In genomic region chr10:81195300-81195699, GRCm38 (mm10) we compare ENCODE assay signal across 19 mouse cellular contexts. TPM values are rescaled to one million over a fixed set of nuclear protein-coding genes. Genes with fewer than 3 reads are reported as not detected.
DNase-seq lines count a peak whose midpoint lies in the region; ATAC-seq and TF ChIP-seq lines count a peak whose summit lies in the region.
"Had no signal": no experiment of that assay in that cellular context is flagged by ENCODE, and none has a peak within 500 bp of the region (broad histone marks: within the 10 kb centered on the region; RNA-seq: fewer than 3 reads in every experiment).

No protein-coding gene starts in this region.

- H3K9me3 ChIP-seq in embryonic facial prominence, embryonic 12.5 days, result no peaks in the 10 kb centered on the region
- H3K9me3 ChIP-seq in embryonic facial prominence, embryonic 10.5 days, result no peaks in the 10 kb centered on the region
- no peaks in the 10 kb centered on the region for H3K9me3 ChIP-seq in midbrain, embryonic 10.5 days (replicated peaks)
- no peaks in the 10 kb centered on the region for H3K9me3 ChIP-seq in midbrain, postnatal 0 days (ENCODE audit: low read length)
- no peaks in the 10 kb centered on the region for H3K9me3 ChIP-seq in intestine, embryonic 15.5 days

- H3K36me3 ChIP-seq in embryonic facial prominence, embryonic 12.5 days, result peaks cover 11% of the 10 kb centered on the region
- H3K36me3 ChIP-seq in embryonic facial prominence, embryonic 10.5 days (replicated peaks), result peaks cover 14% of the 10 kb centered on the region
- H3K36me3 ChIP-seq in midbrain, embryonic 10.5 days, result peaks cover 14% of the 10 kb centered on the region
- peaks cover 9% of the 10 kb centered on the region for H3K36me3 ChIP-seq in midbrain, postnatal 0 days (ENCODE audit: insufficient read depth, low read length)
- peaks cover 4% of the 10 kb centered on the region; the same call in 1 of the 2 replicates for H3K36me3 ChIP-seq in intestine, embryonic 15.5 days

- 0 out of 2 replicates have a peak overlapping the region, but pooled peaks have one; percentile 1 for H3K4me2 ChIP-seq in embryonic facial prominence, embryonic 12.5 days (replicated peaks)
- no peak overlapping the region for H3K4me2 ChIP-seq in midbrain, postnatal 0 days (ENCODE audit: low read depth, low read length, poor library complexity, severe bottlenecking)
- peak overlapping the region; percentile 41 for H3K4me2 ChIP-seq in intestine, embryonic 15.5 days (replicated peaks)

- no peak for TF ChIP-seq CTCF in midbrain, postnatal 0 days (IDR thresholded peaks at IDR 0.05)

- peaks cover 51% of the 10 kb centered on the region for H3K27me3 ChIP-seq in embryonic facial prominence, embryonic 12.5 days
- peaks cover 68% of the 10 kb centered on the region for H3K27me3 ChIP-seq in embryonic facial prominence, embryonic 10.5 days (replicated peaks; ENCODE audit: low read depth, poor library complexity, severe bottlenecking)
- H3K27me3 ChIP-seq in midbrain, embryonic 10.5 days (ENCODE audit: low read depth, poor library complexity, severe bottlenecking), result peaks cover 67% of the 10 kb centered on the region
- H3K27me3 ChIP-seq in midbrain, postnatal 0 days (ENCODE audit: insufficient read depth, low read length), result peaks cover 17% of the 10 kb centered on the region
- H3K27me3 ChIP-seq in intestine, embryonic 15.5 days (replicated peaks), result peaks cover 16% of the 10 kb centered on the region

- H3K4me1 ChIP-seq in embryonic facial prominence, embryonic 12.5 days, result 0 out of 2 replicates have a peak, but pooled peaks cover 15% of the 10 kb centered on the region
- H3K4me1 ChIP-seq in embryonic facial prominence, embryonic 10.5 days, result peaks cover 37% of the 10 kb centered on the region
- H3K4me1 ChIP-seq in midbrain, embryonic 10.5 days, result peaks cover 38% of the 10 kb centered on the region
- H3K4me1 ChIP-seq in midbrain, postnatal 0 days (ENCODE audit: insufficient read depth, low read length), result peaks cover 4% of the 10 kb centered on the region
- peaks cover 25% of the 10 kb centered on the region for H3K4me1 ChIP-seq in intestine, embryonic 15.5 days (replicated peaks)

- 65% methylated on average over 4 of the region's 4 CpGs for WGBS in embryonic facial prominence, embryonic 12.5 days
- WGBS in embryonic facial prominence, embryonic 10.5 days, result 70% methylated on average over 4 of the region's 4 CpGs
- 71% methylated on average over 4 of the region's 4 CpGs for WGBS in midbrain, embryonic 10.5 days
- WGBS in midbrain, postnatal 0 days, result 69% methylated on average over 4 of the region's 4 CpGs
- WGBS in intestine, embryonic 15.5 days, result 68% methylated on average over 4 of the region's 4 CpGs

- no peak for DNase-seq in embryonic facial prominence, embryonic 10.5 days (ENCODE audit: low spot score)
- DNase-seq in midbrain, embryonic 10.5 days (ENCODE audit: low spot score), result no peak
- DNase-seq in midbrain, postnatal 0 days (ENCODE audit: low spot score), result no peak
- DNase-seq in frontal cortex, adult 2 months (ENCODE audit: extremely low spot score in 1 of 2, low spot score in 1 of 2), result no peak
- DNase-seq in c-Kit-positive CD71-positive TER-119-positive erythroid progenitor cells, embryonic 14.5 days (ENCODE audit: low spot score), result no peak
- DNase-seq: B cell, adult 2 months; kidney, postnatal 36 days; right cerebral cortex, postnatal 4 days had no signal

- H3K27ac ChIP-seq in embryonic facial prominence, embryonic 12.5 days, result no peak overlapping the region
- no peak overlapping the region for H3K27ac ChIP-seq in embryonic facial prominence, embryonic 10.5 days (replicated peaks)
- H3K27ac ChIP-seq in midbrain, embryonic 10.5 days (replicated peaks), result no peak overlapping the region
- H3K27ac ChIP-seq in midbrain, postnatal 0 days (ENCODE audit: low read depth, low read length), result no peak overlapping the region
- H3K27ac ChIP-seq in intestine, embryonic 15.5 days, result peak overlapping the region; percentile 48; the same call in 1 of the 2 replicates
- H3K27ac ChIP-seq: left cerebral cortex, adult 2 months had no signal

- no peak for ATAC-seq in embryonic facial prominence, embryonic 12.5 days (ENCODE audit: insufficient number of reproducible peaks, insufficient read depth, low FRiP score, low TSS enrichment)
- no peak for ATAC-seq in midbrain, postnatal 0 days (ENCODE audit: low FRiP score)
- no peak for ATAC-seq in intestine, embryonic 15.5 days
- no peak for ATAC-seq in erythroid progenitor cell, adult 5-6 weeks (replicated peaks; ENCODE audit: low FRiP score, poor library complexity, severe bottlenecking)
- ATAC-seq: hindbrain, embryonic 16.5 days had no signal

- H3K9ac ChIP-seq in embryonic facial prominence, embryonic 12.5 days, result 0 out of 2 replicates have a peak overlapping the region, but pooled peaks have one; percentile 5
- no peak overlapping the region for H3K9ac ChIP-seq in midbrain, postnatal 0 days (replicated peaks; ENCODE audit: low read length, poor library complexity, severe bottlenecking)
- H3K9ac ChIP-seq in intestine, embryonic 15.5 days, result peak overlapping the region; percentile 22; the same call in 1 of the 2 replicates

- H3K4me3 ChIP-seq in embryonic facial prominence, embryonic 12.5 days, result no peak overlapping the region
- H3K4me3 ChIP-seq in embryonic facial prominence, embryonic 10.5 days, result no peak overlapping the region
- 0 out of 2 replicates have a peak overlapping the region, but pooled peaks have one; percentile 4 for H3K4me3 ChIP-seq in midbrain, embryonic 10.5 days
- H3K4me3 ChIP-seq in midbrain, postnatal 0 days (ENCODE audit: low read depth, low read length), result no peak overlapping the region
- 0 out of 2 replicates have a peak overlapping the region, but pooled peaks have one; percentile 2 for H3K4me3 ChIP-seq in intestine, embryonic 15.5 days (replicated peaks)
- H3K4me3 ChIP-seq: left cerebral cortex, adult 2 months had no signal

RNA-seq across cellular contexts. Expression of gene Nmrk2, which starts 6.6 kb away (rescaled TPM):
- polyA plus RNA-seq in embryonic facial prominence, embryonic 12.5 days (2016; fragmentation: Nextera tagmentation; extraction: Ambion mirVana), result 0.20 TPM in 1 of 2 replicates, not detected in the other
- polyA plus RNA-seq in embryonic facial prominence, embryonic 10.5 days (2016; fragmentation: Nextera tagmentation; extraction: Ambion mirVana), result not detected in 2 replicates
- polyA plus RNA-seq in midbrain, embryonic 10.5 days (2016; fragmentation: Nextera tagmentation; extraction: Ambion mirVana), result not detected in 2 replicates
- total RNA-seq in midbrain, postnatal 0 days (2014; rRNA removed), result not detected in 2 replicates
- polyA plus RNA-seq in midbrain, postnatal 0 days (2015; fragmentation: Nextera tagmentation; extraction: Ambion mirVana), result 0.14 TPM in 1 of 2 replicates, not detected in the other
- 0.14 TPM in 1 of 2 replicates, not detected in the other for polyA plus RNA-seq in intestine, embryonic 15.5 days (2015; fragmentation: Nextera tagmentation; extraction: Ambion mirVana)
- 0.18 and 0.23 TPM in 2 replicates for polyA plus RNA-seq in frontal cortex, adult 2 months (2012; rRNA removed)
- not detected in 2 replicates for total RNA-seq in erythroid progenitor cell, adult 5-6 weeks (2015; ENCODE audit: low replicate concordance)
- not detected in 2 replicates for total RNA-seq in erythroid progenitor cell, adult 5-6 weeks (2017; ENCODE audit: low replicate concordance)
- total RNA-seq: monocyte, adult 5-6 weeks had no signal
- polyA plus RNA-seq: liver, embryonic 11.5 days had no signal

RNA-seq across cellular contexts. Expression of gene 4930442H23Rik, which starts 11.7 kb away (rescaled TPM):
- polyA plus RNA-seq in embryonic facial prominence, embryonic 12.5 days (2016; fragmentation: Nextera tagmentation; extraction: Ambion mirVana), result not detected in 2 replicates
- not detected in 2 replicates for polyA plus RNA-seq in embryonic facial prominence, embryonic 10.5 days (2016; fragmentation: Nextera tagmentation; extraction: Ambion mirVana)
- 0.09 TPM in 1 of 2 replicates, not detected in the other for polyA plus RNA-seq in midbrain, embryonic 10.5 days (2016; fragmentation: Nextera tagmentation; extraction: Ambion mirVana)
- not detected in 2 replicates for total RNA-seq in midbrain, postnatal 0 days (2014; rRNA removed)
- polyA plus RNA-seq in midbrain, postnatal 0 days (2015; fragmentation: Nextera tagmentation; extraction: Ambion mirVana), result not detected in 2 replicates
- 0.13 and 0.15 TPM in 2 replicates for polyA plus RNA-seq in intestine, embryonic 15.5 days (2015; fragmentation: Nextera tagmentation; extraction: Ambion mirVana)
- not detected in 2 replicates for polyA plus RNA-seq in frontal cortex, adult 2 months (2012; rRNA removed)
- not detected in 2 replicates for total RNA-seq in erythroid progenitor cell, adult 5-6 weeks (2015; ENCODE audit: low replicate concordance)
- not detected in 2 replicates for total RNA-seq in erythroid progenitor cell, adult 5-6 weeks (2017; ENCODE audit: low replicate concordance)
- total RNA-seq: gastrocnemius, adult 8-10 months; left cerebral cortex, adult 2 months; monocyte, adult 5-6 weeks had no signal
- polyA plus RNA-seq: brain, embryonic 14.5 days; cortical plate, adult 2 months; hindbrain, embryonic 16.5 days; liver, embryonic 11.5 days; thymus, postnatal 0 days had no signal

RNA-seq across cellular contexts. Expression of gene Dapk3, which starts 12.5 kb away (rescaled TPM):
- polyA plus RNA-seq in embryonic facial prominence, embryonic 12.5 days (2016; fragmentation: Nextera tagmentation; extraction: Ambion mirVana), result 79.5 and 85.3 TPM in 2 replicates
- 51.5 and 53.2 TPM in 2 replicates for polyA plus RNA-seq in embryonic facial prominence, embryonic 10.5 days (2016; fragmentation: Nextera tagmentation; extraction: Ambion mirVana)
- 52.7 and 53.3 TPM in 2 replicates for polyA plus RNA-seq in midbrain, embryonic 10.5 days (2016; fragmentation: Nextera tagmentation; extraction: Ambion mirVana)
- 56.7 and 88.8 TPM in 2 replicates for total RNA-seq in midbrain, postnatal 0 days (2014; rRNA removed)
- polyA plus RNA-seq in midbrain, postnatal 0 days (2015; fragmentation: Nextera tagmentation; extraction: Ambion mirVana), result 59.1 and 60.9 TPM in 2 replicates
- polyA plus RNA-seq in intestine, embryonic 15.5 days (2015; fragmentation: Nextera tagmentation; extraction: Ambion mirVana), result 56.6 and 62.7 TPM in 2 replicates
- 75.3 and 76.8 TPM in 2 replicates for polyA plus RNA-seq in frontal cortex, adult 2 months (2012; rRNA removed)
- 5.0 and 5.4 TPM in 2 replicates for total RNA-seq in erythroid progenitor cell, adult 5-6 weeks (2015; ENCODE audit: low replicate concordance)
- 6.4 and 9.4 TPM in 2 replicates for total RNA-seq in erythroid progenitor cell, adult 5-6 weeks (2017; ENCODE audit: low replicate concordance)

RNA-seq across cellular contexts. Expression of gene Eef2, which starts 18.9 kb away (rescaled TPM):
- 552 and 562 TPM in 2 replicates for polyA plus RNA-seq in embryonic facial prominence, embryonic 12.5 days (2016; fragmentation: Nextera tagmentation; extraction: Ambion mirVana)
- 564 and 572 TPM in 2 replicates for polyA plus RNA-seq in embryonic facial prominence, embryonic 10.5 days (2016; fragmentation: Nextera tagmentation; extraction: Ambion mirVana)
- 528 and 571 TPM in 2 replicates for polyA plus RNA-seq in midbrain, embryonic 10.5 days (2016; fragmentation: Nextera tagmentation; extraction: Ambion mirVana)
- total RNA-seq in midbrain, postnatal 0 days (2014; rRNA removed), result 2,062 and 2,304 TPM in 2 replicates
- 440 and 459 TPM in 2 replicates for polyA plus RNA-seq in midbrain, postnatal 0 days (2015; fragmentation: Nextera tagmentation; extraction: Ambion mirVana)
- 515 and 540 TPM in 2 replicates for polyA plus RNA-seq in intestine, embryonic 15.5 days (2015; fragmentation: Nextera tagmentation; extraction: Ambion mirVana)
- polyA plus RNA-seq in frontal cortex, adult 2 months (2012; rRNA removed), result 1,035 and 1,113 TPM in 2 replicates
- total RNA-seq in erythroid progenitor cell, adult 5-6 weeks (2015; ENCODE audit: low replicate concordance), result 267 and 296 TPM in 2 replicates
- total RNA-seq in erythroid progenitor cell, adult 5-6 weeks (2017; ENCODE audit: low replicate concordance), result 399 and 622 TPM in 2 replicates

RNA-seq across cellular contexts. Expression of gene Pias4, which starts 27.6 kb away (rescaled TPM):
- polyA plus RNA-seq in embryonic facial prominence, embryonic 12.5 days (2016; fragmentation: Nextera tagmentation; extraction: Ambion mirVana), result 57.5 and 62.0 TPM in 2 replicates
- polyA plus RNA-seq in embryonic facial prominence, embryonic 10.5 days (2016; fragmentation: Nextera tagmentation; extraction: Ambion mirVana), result 62.2 and 66.3 TPM in 2 replicates
- 61.4 and 68.5 TPM in 2 replicates for polyA plus RNA-seq in midbrain, embryonic 10.5 days (2016; fragmentation: Nextera tagmentation; extraction: Ambion mirVana)
- total RNA-seq in midbrain, postnatal 0 days (2014; rRNA removed), result 31.2 and 38.0 TPM in 2 replicates
- 30.1 and 31.3 TPM in 2 replicates for polyA plus RNA-seq in midbrain, postnatal 0 days (2015; fragmentation: Nextera tagmentation; extraction: Ambion mirVana)
- polyA plus RNA-seq in intestine, embryonic 15.5 days (2015; fragmentation: Nextera tagmentation; extraction: Ambion mirVana), result 47.2 and 58.4 TPM in 2 replicates
- 25.7 and 27.4 TPM in 2 replicates for polyA plus RNA-seq in frontal cortex, adult 2 months (2012; rRNA removed)
- 24.1 and 27.2 TPM in 2 replicates for total RNA-seq in erythroid progenitor cell, adult 5-6 weeks (2015; ENCODE audit: low replicate concordance)
- 15.3 and 46.0 TPM in 2 replicates for total RNA-seq in erythroid progenitor cell, adult 5-6 weeks (2017; ENCODE audit: low replicate concordance)

Comparison
In these comparisons a context has a peak if more than half of its experiments do, and no peak if none do; other contexts are left out.
1. H3K4me3 ChIP-seq: peak in midbrain, embryonic 10.5 days (single experiment) and intestine, embryonic 15.5 days (single experiment); none in embryonic facial prominence, embryonic 12.5 days (single experiment), embryonic facial prominence, embryonic 10.5 days (single experiment) and midbrain, postnatal 0 days (single experiment).